Mouse (Mus musculus) layer of hippocampus, postnatal 10 days (tissue): ENCODE results near the gene Tspan5. TPM values are rescaled to one million over a fixed set of nuclear protein-coding genes. Genes with fewer than 3 reads are reported as not detected.

Experiments used
- DNase-seq, 2 experiments: peaks; one replicate each; pipeline ENCODE4 v3.0.0; 2021; ENCODE audit warnings: low spot score in 2 of 2
- total RNA-seq, 2 experiments: library from RNA; stranded (reverse); gene quantifications; 2 replicates each; pipeline ENCODE4 v1.2.3; 2021

Gene Tspan5
- total RNA-seq, 2 experiments from 2014 or later, result 149 to 163 TPM

DNA sequence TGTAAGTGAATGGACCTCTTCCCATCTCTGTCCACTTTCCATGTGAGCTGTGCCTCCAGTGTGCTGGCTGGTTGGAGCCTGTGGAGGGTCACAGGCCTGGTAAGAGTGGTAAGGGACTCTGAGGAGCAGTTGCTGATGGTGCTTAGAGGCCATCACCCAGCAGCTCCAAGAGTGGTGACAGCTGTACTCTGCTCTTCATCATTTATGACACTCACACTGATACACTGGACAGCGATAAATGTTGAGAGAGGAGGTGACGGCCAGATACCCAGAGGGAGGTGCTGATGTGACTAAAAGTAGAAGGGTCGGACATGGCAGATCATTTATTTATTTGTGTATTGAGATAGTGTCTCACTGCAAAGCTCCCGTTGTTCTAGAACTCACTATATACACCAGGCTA is 176.2 kb downstream of the Tspan5 start:
- no peak for DNase-seq

DNA sequence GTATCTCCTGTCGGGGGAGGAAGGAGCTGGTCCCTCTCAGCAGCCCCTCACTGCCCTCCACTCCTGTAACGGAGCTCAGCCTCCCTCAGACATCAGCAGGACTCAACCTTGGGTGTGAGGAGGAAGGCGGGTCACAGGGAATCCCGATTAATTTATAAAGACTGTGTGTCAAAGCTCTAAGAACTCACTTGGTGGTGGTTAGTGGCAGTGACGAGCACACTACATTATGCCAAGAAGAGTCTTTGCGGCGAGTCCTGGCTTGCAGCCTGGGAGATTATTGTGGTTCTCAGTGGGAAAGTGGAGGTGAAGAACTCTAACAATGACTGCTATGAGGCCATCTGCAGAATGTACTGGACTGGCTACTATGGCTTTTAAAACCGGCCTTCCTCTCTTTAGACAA is 184.2 kb downstream of the Tspan5 start:
- DNase-seq, result no peak

DNA sequence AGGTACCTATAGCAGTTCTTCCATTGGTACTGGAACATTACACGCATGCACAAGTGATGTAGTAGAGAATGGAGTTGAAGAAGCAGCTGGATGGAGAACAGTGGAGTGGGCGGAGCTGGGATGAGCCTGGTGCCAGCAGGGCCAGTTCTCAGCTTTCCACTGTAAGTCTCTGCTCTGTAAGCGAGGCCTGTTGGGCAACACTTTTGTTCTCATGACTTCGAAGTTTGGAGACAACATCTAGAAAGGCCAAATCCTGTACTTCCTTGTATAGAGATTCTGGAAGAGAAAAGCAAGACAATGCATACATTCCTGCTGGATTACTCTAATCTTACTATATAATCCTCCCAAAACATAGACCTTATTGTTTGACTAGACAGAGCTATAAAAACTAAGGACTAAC is 185.4 kb downstream of the Tspan5 start:
- no peak for DNase-seq

DNA sequence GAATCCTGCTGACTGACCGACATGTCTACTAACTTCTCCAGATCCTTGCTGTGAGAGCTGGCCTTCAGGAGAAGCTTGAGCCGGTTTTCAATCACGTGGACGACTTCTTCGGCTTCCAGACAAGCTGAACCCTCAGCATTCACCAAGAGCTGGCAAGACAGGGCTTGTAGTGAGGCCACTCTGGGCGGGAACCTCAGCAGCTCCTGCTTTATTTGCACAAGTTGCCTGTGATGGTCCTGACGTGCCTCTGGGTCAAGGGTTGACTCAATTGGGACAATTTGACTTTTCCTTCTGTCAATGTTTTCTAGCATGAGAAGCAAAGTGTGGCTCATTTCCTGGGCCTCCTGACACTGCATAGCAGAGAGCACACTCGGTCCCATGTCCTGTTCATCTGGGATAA is 194.8 kb downstream of the Tspan5 start:
- DNase-seq, result no peak

DNA sequence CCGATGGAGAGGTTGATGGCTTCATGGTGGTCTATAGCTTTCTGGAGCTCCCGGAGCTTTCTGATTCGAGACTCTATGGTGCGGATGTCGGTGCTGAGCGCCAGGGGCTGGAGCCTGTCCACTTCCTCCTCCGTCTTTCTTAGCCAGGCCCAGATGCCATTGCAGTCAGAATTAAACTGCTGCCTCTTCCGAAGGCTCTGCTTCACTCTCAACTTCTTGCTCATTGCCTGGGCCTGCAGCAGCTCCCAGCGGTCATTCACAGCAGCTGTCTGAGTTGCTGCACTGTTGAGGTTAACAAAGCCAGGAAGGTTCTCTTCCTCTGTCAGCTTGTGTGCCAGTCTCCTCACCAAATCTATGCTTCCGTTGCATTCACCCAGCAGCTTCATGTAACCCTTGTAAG is 195.2 kb downstream of the Tspan5 start:
- DNase-seq, result no peak

DNA sequence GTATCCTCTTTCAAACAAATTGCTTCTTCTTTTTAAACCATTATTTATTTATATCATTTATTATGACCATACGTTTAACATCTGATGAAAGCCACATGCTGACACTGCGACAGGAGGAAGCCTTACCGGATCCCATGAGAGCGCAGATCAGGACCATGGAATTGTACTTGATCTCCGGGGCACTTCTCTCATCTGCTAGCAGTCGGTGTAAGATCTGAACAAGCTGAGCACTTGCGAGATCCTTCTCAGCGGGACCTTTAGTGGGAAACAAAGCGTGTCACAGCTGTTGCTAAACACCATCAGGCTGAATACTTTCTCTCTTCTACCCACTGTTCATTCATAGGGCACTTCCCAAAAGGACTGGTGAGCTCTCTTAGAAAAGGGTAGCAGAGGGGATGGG is 199.6 kb downstream of the Tspan5 start:
- DNase-seq, result no peak

DNA sequence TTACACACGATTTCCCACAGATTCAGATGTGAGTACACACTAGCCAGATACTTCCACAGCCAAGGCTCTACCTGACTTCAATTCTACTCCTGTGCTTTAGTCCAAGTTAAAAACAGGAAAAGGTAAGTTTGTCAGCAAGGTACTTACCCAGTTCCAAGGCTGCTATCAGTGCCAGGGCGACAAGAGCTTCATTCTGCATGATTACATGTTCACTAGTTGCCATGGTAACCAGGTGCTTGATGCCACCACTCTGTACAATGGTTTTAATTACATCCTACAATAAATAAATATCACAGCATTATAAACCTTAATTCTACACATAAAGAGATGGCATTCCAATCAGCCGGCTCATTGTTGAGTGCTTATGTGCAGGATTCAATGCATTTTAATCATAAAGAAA is 203.5 kb downstream of the Tspan5 start:
- DNase-seq, result no peak

DNA sequence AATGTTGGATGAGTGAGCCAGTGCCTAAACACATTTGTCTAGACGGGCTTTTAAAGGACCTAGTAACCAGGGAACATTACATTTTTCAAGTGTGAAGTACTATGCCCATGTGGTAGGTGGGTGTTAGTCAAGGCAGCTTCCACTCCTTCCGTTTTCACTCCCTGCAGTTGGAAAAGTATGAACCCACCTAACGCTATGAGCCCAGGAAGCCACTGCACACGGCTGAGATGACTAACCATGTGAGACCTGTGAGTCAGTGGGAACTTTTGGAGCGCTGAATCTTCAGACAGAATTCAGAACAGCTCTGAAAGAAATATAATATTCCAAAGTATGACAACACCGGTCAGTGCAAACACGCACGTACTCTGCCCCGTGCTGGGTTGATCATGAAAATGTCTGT is 207.1 kb downstream of the Tspan5 start:
- DNase-seq, result no peak

DNA sequence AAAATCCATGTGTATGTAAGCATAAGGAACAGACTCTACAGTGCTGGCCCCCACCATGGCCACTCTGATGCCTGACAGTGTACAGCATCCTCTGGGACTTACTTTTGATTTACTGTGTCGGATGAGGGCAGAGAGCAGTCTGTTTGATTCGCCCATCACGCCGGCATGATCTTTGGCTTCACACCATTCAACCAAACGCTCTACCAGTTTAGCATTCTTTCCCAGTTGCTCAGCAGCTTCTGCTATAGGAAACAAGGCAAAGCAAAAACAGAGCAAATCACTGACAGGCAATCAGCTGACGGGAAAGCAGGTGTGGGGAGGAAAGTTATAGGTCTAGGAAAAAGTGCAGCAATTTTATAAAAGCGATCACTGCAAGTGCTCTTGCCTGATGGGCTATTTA is 213.2 kb downstream of the Tspan5 start:
- DNase-seq, result no peak

Other genes starting within 250 kb of the Tspan5 start
- 100 to 1,000 TPM; 155 to 180 TPM for gene Eif4e, start 216.0 kb upstream of the Tspan5 start, total RNA-seq